Mouse (Mus musculus): Measurements from ENCODE around the gene Arhgap22.
A peak's percentile ranks its signal among the peaks of the same experiment; 100 is the strongest.

The Arhgap22 gene

GRCm38 (mm10) chr14:33213823-33214766, at the start of gene Arhgap22:
Gene Arhgap22, plus strand, starts transcription at chr14:33214026.
- DNase-seq (ENCODE audit: low spot score): peak; percentile 92

GRCm38 (mm10) chr14:33168750-33169149, 45.1 kb upstream of the Arhgap22 start:
- no peak for DNase-seq (ENCODE audit: low spot score)

GRCm38 (mm10) chr14:33171942-33172341, 41.9 kb upstream of the Arhgap22 start:
- no peak for DNase-seq (ENCODE audit: low spot score)

- DNase-seq (ENCODE audit: low spot score): no peak
Observed at GRCm38 (mm10) chr14:33175059-33175821, 38.6 kb upstream of the Arhgap22 start.

- DNase-seq (ENCODE audit: low spot score): no peak
Observed at GRCm38 (mm10) chr14:33180102-33180501, 33.7 kb upstream of the Arhgap22 start.

- no peak for DNase-seq (ENCODE audit: low spot score)
Observed at GRCm38 (mm10) chr14:33185068-33185800, 28.6 kb upstream of the Arhgap22 start, which contains the start of gene Wdfy4. Gene Wdfy4, minus strand, starts transcription at chr14:33185508.

GRCm38 (mm10) chr14:33187201-33187600, 26.6 kb upstream of the Arhgap22 start:
- peak; percentile 5 for DNase-seq (ENCODE audit: low spot score)

GRCm38 (mm10) chr14:33189230-33189629, 24.6 kb upstream of the Arhgap22 start:
- DNase-seq (ENCODE audit: low spot score): no peak

GRCm38 (mm10) chr14:33189849-33190423, 23.9 kb upstream of the Arhgap22 start:
- DNase-seq (ENCODE audit: low spot score): no peak

GRCm38 (mm10) chr14:33190646-33191045, 23.2 kb upstream of the Arhgap22 start:
- DNase-seq (ENCODE audit: low spot score): no peak

- DNase-seq (ENCODE audit: low spot score): no peak
Observed at GRCm38 (mm10) chr14:33193762-33194161, 20.1 kb upstream of the Arhgap22 start.

- no peak for DNase-seq (ENCODE audit: low spot score)
Observed at GRCm38 (mm10) chr14:33194241-33194640, 19.6 kb upstream of the Arhgap22 start.

GRCm38 (mm10) chr14:33202161-33202560, 11.7 kb upstream of the Arhgap22 start:
- DNase-seq (ENCODE audit: low spot score): no peak

- no peak for DNase-seq (ENCODE audit: low spot score)
Observed at GRCm38 (mm10) chr14:33202885-33203284, 10.9 kb upstream of the Arhgap22 start.

GRCm38 (mm10) chr14:33203777-33204176, 10.0 kb upstream of the Arhgap22 start:
- no peak for DNase-seq (ENCODE audit: low spot score)

GRCm38 (mm10) chr14:33205280-33205965, 8.4 kb upstream of the Arhgap22 start:
- DNase-seq (ENCODE audit: low spot score): peak; percentile 70

- peak; percentile 61 for DNase-seq (ENCODE audit: low spot score)
Observed at GRCm38 (mm10) chr14:33207011-33207410, 6.8 kb upstream of the Arhgap22 start.

GRCm38 (mm10) chr14:33208331-33208730, 5.5 kb upstream of the Arhgap22 start:
- DNase-seq (ENCODE audit: low spot score): no peak

- DNase-seq (ENCODE audit: low spot score): no peak
Observed at GRCm38 (mm10) chr14:33210806-33211205, 3.0 kb upstream of the Arhgap22 start.

- DNase-seq (ENCODE audit: low spot score): no peak
Observed at GRCm38 (mm10) chr14:33212271-33212957, 1.4 kb upstream of the Arhgap22 start.

- DNase-seq (ENCODE audit: low spot score): no peak
Observed at GRCm38 (mm10) chr14:33212958-33213309, 892 bp upstream of the Arhgap22 start.

Data from embryo, embryonic 10.5 days (tissue).